Mouse (Mus musculus): Measurements from ENCODE around the gene Draxin.

- TF ChIP-seq TAL1 (IDR thresholded peaks at IDR 0.05; ENCODE audit: low read length): no peak
- TF ChIP-seq GATA1 (IDR thresholded peaks at IDR 0.05; ENCODE audit: low read length): no peak
These were observed 42.5 kb downstream of the Draxin start, which contains the start of gene Agtrap for GRCm38 (mm10) chr4:148087907-148088527.
